Mouse (Mus musculus) liver, embryonic 14.5 days (tissue): ENCODE measurements around the gene Tbc1d14. TPM values are rescaled to one million over a fixed set of nuclear protein-coding genes. Genes with fewer than 3 reads are reported as not detected.

Experiments
- ATAC-seq: fragments of 200-750 bp; cut with Nextera tagmentation; 2 replicates; pipeline ENCODE4 v1.8.0; 2017; ENCODE audit warnings: moderate number of reproducible peaks, mild to moderate bottlenecking, moderate library complexity; ENCODE audit not compliant: insufficient read depth
- DNase-seq, 3 experiments: peaks; one replicate each; pipeline ENCODE4 v3.0.0-alpha.2; 2012 to 2013; ENCODE audit warnings: low read depth in 3 of 3, low spot score in 3 of 3
- H3K27ac ChIP-seq: fragments of 300-500 bp; sonication (generic); 2 replicates; pipeline ENCODE4 v1.5.1; 2014; ENCODE audit warnings: moderate library complexity, mild to moderate bottlenecking, control low read depth, inconsistent platforms
- H3K27me3 ChIP-seq: fragments of 300-500 bp; sonication (generic); 2 replicates; pipeline ENCODE4 v1.6.1; 2014; ENCODE audit warnings: mild to moderate bottlenecking, low read length, moderate library complexity; ENCODE audit not compliant: control insufficient read depth, insufficient read depth
- H3K36me3 ChIP-seq: fragments of 300-500 bp; sonication (generic); replicated peaks from 2 replicates; pipeline ENCODE4 v1.6.1; 2014; ENCODE audit warnings: low read depth; ENCODE audit not compliant: control insufficient read depth, insufficient read depth
- H3K4me1 ChIP-seq, 2 experiments: fragments of 200-500 bp in 1 of 2; fragments of 300-500 bp in 1 of 2; sonication (generic) in 1 of 2; replicated peaks; 2 replicates each; pipeline ENCODE4 v1.6.1; 2012 to 2014; ENCODE audit warnings: antibody characterized with exemption in 1 of 2, inconsistent platforms in 1 of 2, low read length in 1 of 2; ENCODE audit not compliant: control insufficient read depth in 2 of 2, insufficient read depth in 2 of 2
- H3K4me2 ChIP-seq: fragments of 300-500 bp; sonication (generic); 2 replicates; pipeline ENCODE4 v1.6.1; 2014; ENCODE audit warnings: low read depth, mild to moderate bottlenecking, control low read depth, moderate library complexity
- H3K4me3 ChIP-seq, 2 experiments: fragments of 200-500 bp in 1 of 2; fragments of 300-500 bp in 1 of 2; sonication (generic) in 1 of 2; 2 replicates each; pipeline ENCODE4 v1.5.1; 2012 to 2014; ENCODE audit warnings: low read depth in 2 of 2, low read length in 2 of 2, mild to moderate bottlenecking in 2 of 2, control low read depth in 1 of 2, inconsistent platforms in 1 of 2, moderate library complexity in 1 of 2; ENCODE audit not compliant: insufficient read depth in 1 of 2
- H3K9ac ChIP-seq: fragments of 300-500 bp; sonication (generic); replicated peaks from 2 replicates; pipeline ENCODE4 v1.6.1; 2014; ENCODE audit warnings: mild to moderate bottlenecking, control low read depth, moderate library complexity
- H3K9me3 ChIP-seq: fragments of 300-500 bp; sonication (generic); 2 replicates; pipeline ENCODE4 v1.6.1; 2016; ENCODE audit warnings: low read length, mixed read lengths; ENCODE audit not compliant: control insufficient read depth
- CTCF ChIP-seq: IDR thresholded peaks from 2 replicates; pipeline ENCODE4 v1.5.1; 2016; ENCODE audit warnings: antibody characterized with exemption, low read depth, control low read depth
- EP300 ChIP-seq: IDR thresholded peaks from 2 replicates; pipeline ENCODE4 v1.6.1; 2016; ENCODE audit warnings: antibody characterized with exemption, low read depth
- WGBS: fragments of 180-500 bp; shearing (Covaris S2); extraction: QIAGEN DNeasy Blood & Tissue Kit; methylation state at CpG from one replicate; pipeline ENCODE4 v1.1.7; 2014; ENCODE audit not compliant: insufficient replicate concordance; 5-methylcytosine and 5-hydroxymethylcytosine counted together
- polyA plus RNA-seq, 2 experiments: library from polyadenylated mRNA; depleted of rRNA in 1 of 2; stranded (reverse) in 1 of 2; unstranded in 1 of 2; fragments of >200 nt; fragmentation: Nextera tagmentation in 1 of 2; extraction: Ambion mirVana in 1 of 2; gene quantifications; 2 replicates each; pipeline versions ENCODE4 v1.2.1 to v1.2.3; 2012 to 2014

Tbc1d14 gene
- polyA plus RNA-seq, 2 experiments: 6.8 to 8.2 TPM

- Histone ChIP-seq H3K4me2 (no peak overlapping the region), H3K27ac (no peak overlapping the region), H3K27me3 (no peaks in the 10 kb centered on the region), H3K9ac (no peak overlapping the region), H3K9me3 (no peaks in the 10 kb centered on the region), H3K36me3 (peaks cover 7% of the 10 kb centered on the region; the same call in 1 of the 2 replicates), H3K4me1 (no peaks in the 10 kb centered on the region), H3K4me3 (no peak overlapping the region)
- no peak for TF ChIP-seq CTCF
- no peak for TF ChIP-seq EP300
- WGBS: 86% methylated on average over 9 of the region's 9 CpGs
- DNase-seq (no peak), ATAC-seq (no peak)
Observed at GRCm38 (mm10) chr5:36494709-36495108, 98.4 kb downstream of the Tbc1d14 start.

GRCm38 (mm10) chr5:36493919-36494318 lies 99.2 kb downstream of the Tbc1d14 start:
- 81% methylated on average over 6 of the region's 6 CpGs for WGBS
- TF ChIP-seq CTCF: no peak
- TF ChIP-seq EP300: no peak
- Histone ChIP-seq H3K4me2 (no peak overlapping the region), H3K27me3 (no peaks in the 10 kb centered on the region), H3K9ac (no peak overlapping the region), H3K36me3 (peaks cover 7% of the 10 kb centered on the region; the same call in 1 of the 2 replicates), H3K4me1 (no peaks in the 10 kb centered on the region), H3K9me3 (no peaks in the 10 kb centered on the region), H3K4me3 (no peak overlapping the region), H3K27ac (no peak overlapping the region)
- no peak for ATAC-seq
- no peak for DNase-seq

- Histone ChIP-seq H3K4me1 (peaks cover 7% of the 10 kb centered on the region in 2 experiments), H3K4me2 (no peak overlapping the region), H3K4me3 (no peak overlapping the region), H3K27ac (no peak overlapping the region), H3K27me3 (peaks cover 17% of the 10 kb centered on the region), H3K9me3 (no peaks in the 10 kb centered on the region), H3K36me3 (peaks cover 3% of the 10 kb centered on the region; the same call in 1 of the 2 replicates), H3K9ac (no peak overlapping the region)
- no peak for DNase-seq
- no peak for TF ChIP-seq EP300
- peak; percentile 61 for TF ChIP-seq CTCF
- ATAC-seq: no peak
- WGBS: 47% methylated on average over 2 of the region's 2 CpGs
Observed at GRCm38 (mm10) chr5:36489225-36489624, 103.9 kb downstream of the Tbc1d14 start.

- Histone ChIP-seq H3K4me2 (peak overlapping the region; percentile 99), H3K4me3 (peak overlapping the region; percentile 66 to 73), H3K9me3 (no peaks in the 10 kb centered on the region), H3K4me1 (peaks cover 14 to 17% of the 10 kb centered on the region in 2 experiments), H3K36me3 (no peaks in the 10 kb centered on the region), H3K27ac (no peak overlapping the region), H3K27me3 (peaks cover 17% of the 10 kb centered on the region), H3K9ac (peak overlapping the region; percentile 61)
- DNase-seq (no peak), ATAC-seq (no peak)
- 21% methylated on average over 19 of the region's 19 CpGs for WGBS
- TF ChIP-seq EP300 (no peak), CTCF (no peak)
Observed at GRCm38 (mm10) chr5:36485306-36485705, 107.8 kb downstream of the Tbc1d14 start.

GRCm38 (mm10) chr5:36484171-36484990 lies 108.7 kb downstream of the Tbc1d14 start, which contains the start of the genes Tada2b and Ccdc96:
Gene Tada2b, minus strand, starts transcription at chr5:36484285.
Gene Ccdc96, plus strand, starts transcription at chr5:36484588.
- H3K4me1 ChIP-seq: peaks cover 14 to 20% of the 10 kb centered on the region in 2 experiments
- under 1% methylated on average over 95 of the region's 97 CpGs for WGBS
- TF ChIP-seq CTCF (peak; percentile 50), EP300 (no peak)

More at GRCm38 (mm10) chr5:36484171-36484990, 108.7 kb downstream of the Tbc1d14 start, which contains the start of the genes Tada2b and Ccdc96:
- peak within 1 kb of the TSS; percentile 91 for H3K9ac ChIP-seq
- DNase-seq (peak; percentile 97 to 98 (median 97)), ATAC-seq (peak; percentile 98)
- H3K4me2 ChIP-seq: peak within 1 kb of the TSS; percentile 99
- peak within 1 kb of the TSS; percentile 38; the same call in 1 of the 2 replicates for H3K27ac ChIP-seq
- peaks cover 17% of the 10 kb centered on the region for H3K27me3 ChIP-seq
- H3K9me3 ChIP-seq: no peaks in the 10 kb centered on the region
- peak within 1 kb of the TSS; percentile 82 to 87 for H3K4me3 ChIP-seq
- no peaks in the 10 kb centered on the region for H3K36me3 ChIP-seq
